Mouse (Mus musculus) stomach, postnatal 0 days (tissue): ENCODE measurements around the gene Olfr1415. TPM values are rescaled to one million over a fixed set of nuclear protein-coding genes. Genes with fewer than 3 reads are reported as not detected.

Experiments
- ATAC-seq: fragments of 200-750 bp; cut with Nextera tagmentation; 2 replicates; pipeline ENCODE4 v1.8.0; 2017; ENCODE audit not compliant: low FRiP score, low TSS enrichment
- DNase-seq: peaks from one replicate; pipeline ENCODE4 v3.0.0-alpha.2; 2016; ENCODE audit warnings: low spot score
- H3K27ac ChIP-seq: fragments of 300-500 bp; sonication (generic); replicated peaks from 2 replicates; pipeline ENCODE4 v1.5.1; 2014; ENCODE audit warnings: mild to moderate bottlenecking, control low read depth
- H3K27me3 ChIP-seq: fragments of 300-500 bp; sonication (generic); 2 replicates; pipeline ENCODE4 v1.6.1; 2014; ENCODE audit warnings: low read length; ENCODE audit not compliant: control insufficient read depth, insufficient read depth
- H3K36me3 ChIP-seq: fragments of 300-500 bp; sonication (generic); 2 replicates; pipeline ENCODE4 v1.6.1; 2014; ENCODE audit warnings: low read length, mixed read lengths; ENCODE audit not compliant: control insufficient read depth, insufficient read depth
- H3K4me1 ChIP-seq: fragments of 300-500 bp; sonication (generic); replicated peaks from 2 replicates; pipeline ENCODE4 v1.6.1; 2014; ENCODE audit warnings: antibody characterized with exemption; ENCODE audit not compliant: control insufficient read depth, insufficient read depth
- H3K4me2 ChIP-seq: fragments of 300-500 bp; sonication (generic); replicated peaks from 2 replicates; pipeline ENCODE4 v1.6.1; 2014; ENCODE audit warnings: low read depth, mild to moderate bottlenecking, control low read depth, moderate library complexity
- H3K4me3 ChIP-seq: fragments of 300-500 bp; sonication (generic); 2 replicates; pipeline ENCODE4 v1.5.1; 2014; ENCODE audit warnings: low read depth, low read length, control low read depth
- H3K9ac ChIP-seq: fragments of 300-500 bp; sonication (generic); 2 replicates; pipeline ENCODE4 v1.6.1; 2014; ENCODE audit warnings: mild to moderate bottlenecking, low read length, control low read depth, mixed read lengths
- H3K9me3 ChIP-seq: fragments of 300-500 bp; sonication (generic); 2 replicates; pipeline ENCODE4 v1.6.1; 2016; ENCODE audit warnings: low read length; ENCODE audit not compliant: control insufficient read depth
- CTCF ChIP-seq: IDR thresholded peaks from 2 replicates; pipeline ENCODE4 v1.5.1; 2016; ENCODE audit warnings: antibody characterized with exemption, low read depth, mild to moderate bottlenecking, moderate library complexity
- EP300 ChIP-seq: optimal IDR thresholded peaks from 2 replicates; pipeline ENCODE3; 2016; ENCODE audit warnings: antibody characterized with exemption
- WGBS: fragments of 180-500 bp; shearing (Covaris S2); extraction: QIAGEN DNeasy Blood & Tissue Kit; methylation state at CpG from one replicate; pipeline ENCODE4 v1.1.7; 2014; 5-methylcytosine and 5-hydroxymethylcytosine counted together
- polyA plus RNA-seq: library from polyadenylated mRNA; unstranded; fragments of >200 nt; fragmentation: Nextera tagmentation; extraction: Ambion mirVana; gene quantifications from 2 replicates; pipeline ENCODE4 v1.2.1, GENCODE M21; 2015

Olfr1415 gene
- not detected in 2 replicates for polyA plus RNA-seq

- ATAC-seq (no peak), DNase-seq (no peak)
- Histone ChIP-seq H3K27ac (no peak within 1 kb of the TSS), H3K4me2 (no peak within 1 kb of the TSS), H3K4me1 (no peaks in the 10 kb centered on the region), H3K9ac (no peak within 1 kb of the TSS), H3K4me3 (no peak within 1 kb of the TSS), H3K9me3 (no peaks in the 10 kb centered on the region), H3K36me3 (no peaks in the 10 kb centered on the region), H3K27me3 (no peaks in the 10 kb centered on the region)
- TF ChIP-seq EP300: no peak
- WGBS: 88% methylated on average over 2 of the region's 2 CpGs
Observed at GRCm38 (mm10) chr1:92496001-92496400, at the start of gene Olfr1415. Gene Olfr1415 (minus strand): TSS chr1:92496101.

- no peak overlapping the region for H3K27ac ChIP-seq
- DNase-seq (no peak), ATAC-seq (no peak)
- no peak overlapping the region for H3K9ac ChIP-seq
- H3K27me3 ChIP-seq: no peaks in the 10 kb centered on the region
- no peak overlapping the region for H3K4me3 ChIP-seq
- H3K9me3 ChIP-seq: no peaks in the 10 kb centered on the region
- no peak overlapping the region for H3K4me2 ChIP-seq
- WGBS: 36% methylated on average over 2 of the region's 2 CpGs
- TF ChIP-seq CTCF (no peak), EP300 (no peak)
- no peaks in the 10 kb centered on the region for H3K4me1 ChIP-seq
- H3K36me3 ChIP-seq: no peaks in the 10 kb centered on the region
Observed at GRCm38 (mm10) chr1:92539071-92539470, 43.2 kb upstream of the Olfr1415 start.

- Histone ChIP-seq H3K27ac (no peak overlapping the region), H3K9me3 (no peaks in the 10 kb centered on the region), H3K27me3 (no peaks in the 10 kb centered on the region), H3K4me2 (no peak overlapping the region), H3K36me3 (no peaks in the 10 kb centered on the region), H3K4me1 (no peaks in the 10 kb centered on the region), H3K4me3 (no peak overlapping the region), H3K9ac (no peak overlapping the region)
- TF ChIP-seq EP300 (no peak), CTCF (no peak)
- DNase-seq (no peak), ATAC-seq (no peak)
- 42% methylated on average over 5 of the region's 5 CpGs for WGBS
Observed at GRCm38 (mm10) chr1:92536972-92537371, 41.1 kb upstream of the Olfr1415 start.

- Histone ChIP-seq H3K9ac (no peak overlapping the region), H3K4me1 (no peaks in the 10 kb centered on the region), H3K27ac (no peak overlapping the region), H3K27me3 (no peaks in the 10 kb centered on the region), H3K9me3 (no peaks in the 10 kb centered on the region), H3K4me2 (no peak overlapping the region), H3K4me3 (no peak overlapping the region), H3K36me3 (no peaks in the 10 kb centered on the region)
- ATAC-seq (no peak), DNase-seq (no peak)
- WGBS: 79% methylated on average over 3 of the region's 3 CpGs
- TF ChIP-seq EP300: no peak
- no peak for TF ChIP-seq CTCF
Observed at GRCm38 (mm10) chr1:92523764-92524163, 27.9 kb upstream of the Olfr1415 start.

GRCm38 (mm10) chr1:92521376-92521775 lies 25.5 kb upstream of the Olfr1415 start:
- TF ChIP-seq CTCF: peak; percentile 77
- no peak for TF ChIP-seq EP300
- no peaks in the 10 kb centered on the region for H3K36me3 ChIP-seq
- H3K9me3 ChIP-seq: no peaks in the 10 kb centered on the region
- DNase-seq: peak; percentile 55
- H3K27ac ChIP-seq: no peak overlapping the region
- H3K4me2 ChIP-seq: no peak overlapping the region
- no peaks in the 10 kb centered on the region for H3K4me1 ChIP-seq
- WGBS: 19% methylated on average over 10 of the region's 10 CpGs
- H3K9ac ChIP-seq: no peak overlapping the region
- no peak for ATAC-seq
- no peak overlapping the region for H3K4me3 ChIP-seq
- H3K27me3 ChIP-seq: no peaks in the 10 kb centered on the region

GRCm38 (mm10) chr1:92519046-92519445 lies 23.1 kb upstream of the Olfr1415 start:
- Histone ChIP-seq H3K36me3 (no peaks in the 10 kb centered on the region), H3K27ac (no peak overlapping the region), H3K27me3 (no peaks in the 10 kb centered on the region), H3K9ac (no peak overlapping the region), H3K4me2 (no peak overlapping the region), H3K4me3 (no peak overlapping the region), H3K4me1 (no peaks in the 10 kb centered on the region), H3K9me3 (no peaks in the 10 kb centered on the region)
- 81% methylated on average over 6 of the region's 6 CpGs for WGBS
- DNase-seq (no peak), ATAC-seq (no peak)
- TF ChIP-seq EP300 (no peak), CTCF (no peak)
